ENCODE assay signal across 41 mouse cellular contexts in genomic region chr17:34556406-34556805, GRCm38 (mm10). TPM values are rescaled to one million over a fixed set of nuclear protein-coding genes. Genes with fewer than 3 reads are reported as not detected.
"Had no signal": no experiment of that assay in that cellular context is flagged by ENCODE, and none has a peak within 500 bp of the region (broad histone marks: within the 10 kb centered on the region; RNA-seq: fewer than 3 reads in every experiment).

No protein-coding gene starts in this region.

- H3K4me1 ChIP-seq: heart, embryonic 13.5 days; heart, embryonic 15.5 days; hindbrain, embryonic 15.5 days; limb, embryonic 13.5 days; limb, embryonic 15.5 days had no signal

- H3K27me3 ChIP-seq: heart, embryonic 13.5 days; hindbrain, embryonic 13.5 days; hindbrain, embryonic 15.5 days; kidney, embryonic 15.5 days; limb, embryonic 13.5 days; limb, embryonic 15.5 days had no signal

- H3K27ac ChIP-seq: heart, embryonic 13.5 days; heart, embryonic 15.5 days; hindbrain, embryonic 13.5 days; hindbrain, embryonic 15.5 days; hindbrain, postnatal 0 days; kidney, postnatal 0 days; limb, embryonic 13.5 days; limb, embryonic 15.5 days; liver, embryonic 13.5 days; liver, embryonic 15.5 days had no signal

- H3K4me2 ChIP-seq: heart, embryonic 11.5 days; heart, embryonic 13.5 days; heart, embryonic 15.5 days; hindbrain, embryonic 13.5 days; hindbrain, embryonic 15.5 days; kidney, embryonic 15.5 days; limb, embryonic 13.5 days; limb, embryonic 15.5 days; liver, embryonic 13.5 days; liver, embryonic 15.5 days had no signal

- H3K36me3 ChIP-seq: heart, embryonic 13.5 days; heart, embryonic 15.5 days; hindbrain, embryonic 13.5 days; hindbrain, embryonic 15.5 days; kidney, embryonic 15.5 days; limb, embryonic 13.5 days; limb, embryonic 15.5 days; liver, embryonic 13.5 days; liver, embryonic 15.5 days had no signal

- DNase-seq: gastrocnemius, adult 2 months; gastrocnemius, postnatal 10 days; gastrocnemius, postnatal 25 days; heart, postnatal 14 days; heart, postnatal 36 days; kidney, adult 11 months; kidney, adult 2 months; kidney, adult 9 months; kidney, postnatal 14 days; kidney, postnatal 36 days; layer of hippocampus, adult 9-11 months; layer of hippocampus, postnatal 36 days; left cerebral cortex, postnatal 4 days; liver, embryonic 13.5 days had no signal

- H3K4me3 ChIP-seq: gastrocnemius, adult 2 months; heart, embryonic 13.5 days; heart, embryonic 15.5 days; hindbrain, embryonic 13.5 days; hindbrain, embryonic 15.5 days; kidney, embryonic 15.5 days; limb, embryonic 13.5 days; limb, embryonic 15.5 days; liver, embryonic 13.5 days; liver, embryonic 15.5 days had no signal

- H3K9me3 ChIP-seq: heart, embryonic 13.5 days; heart, embryonic 15.5 days; hindbrain, embryonic 13.5 days; hindbrain, embryonic 15.5 days; kidney, embryonic 15.5 days; limb, embryonic 13.5 days; limb, embryonic 15.5 days; liver, embryonic 13.5 days; liver, embryonic 15.5 days had no signal

- H3K9ac ChIP-seq: heart, embryonic 13.5 days; heart, embryonic 15.5 days; hindbrain, embryonic 13.5 days; hindbrain, embryonic 15.5 days; kidney, embryonic 15.5 days; limb, embryonic 13.5 days; limb, embryonic 15.5 days; liver, embryonic 13.5 days; liver, embryonic 15.5 days had no signal

- ATAC-seq: hindbrain, postnatal 0 days; intestine, embryonic 16.5 days had no signal

RNA-seq across cellular contexts. Expression of gene Btnl6, which starts 39.3 kb away (rescaled TPM):
- total RNA-seq: gastrocnemius, adult 2 months; gastrocnemius, postnatal 10 days; gastrocnemius, postnatal 25 days; gastrocnemius, postnatal 4 days; granulocyte monocyte progenitor cell, adult 5-6 weeks; heart, adult 8-10 months; heart, postnatal 14 days; heart, postnatal 36 days; hematopoietic stem cell, adult 5-6 weeks; hindbrain, postnatal 0 days; layer of hippocampus, adult 18-20 months; layer of hippocampus, adult 8-10 months; layer of hippocampus, postnatal 14 days; layer of hippocampus, postnatal 36 days; left cerebral cortex, adult 18-20 months; left cerebral cortex, adult 8-10 months; left cerebral cortex, postnatal 10 days; left cerebral cortex, postnatal 25 days; left cerebral cortex, postnatal 4 days; liver, adult 2 months had no signal
- polyA plus RNA-seq: heart, embryonic 11.5 days; heart, embryonic 13.5 days; heart, embryonic 15.5 days; heart, postnatal 0 days; hindbrain, embryonic 11.5 days; hindbrain, embryonic 13.5 days; hindbrain, embryonic 15.5 days; kidney, adult 2 months; kidney, embryonic 15.5 days; kidney, postnatal 0 days; limb, embryonic 11.5 days; limb, embryonic 13.5 days; limb, embryonic 15.5 days; liver, adult 2 months; liver, embryonic 13.5 days; liver, embryonic 15.5 days had no signal
